Mouse (Mus musculus) gastrocnemius, adult 8-10 months (tissue): ENCODE data around the gene Zfp39. TPM values are rescaled to one million over a fixed set of nuclear protein-coding genes. Genes with fewer than 3 reads are reported as not detected.
"Not testable (repeated sequence)": the region's sequence is repeated elsewhere in the genome, so short reads cannot be mapped to it uniquely, and the experiment has no call there.

Experiments
- DNase-seq, 2 experiments: peaks; one replicate each; pipeline ENCODE4 v3.0.0; 2022; ENCODE audit warnings: low spot score in 2 of 2
- total RNA-seq, 4 experiments: library from RNA; stranded (reverse); gene quantifications; 2 replicates each; pipeline ENCODE4 v1.2.4; 2022

The Zfp39 gene
- total RNA-seq, 4 experiments from 2014 or later: 2.6 to 4.8 (median 4.1) TPM

- no peak for DNase-seq
Measured at GRCm38 (mm10) chr11:58922420-58922819, 18.4 kb upstream of the Zfp39 start.

DNA sequence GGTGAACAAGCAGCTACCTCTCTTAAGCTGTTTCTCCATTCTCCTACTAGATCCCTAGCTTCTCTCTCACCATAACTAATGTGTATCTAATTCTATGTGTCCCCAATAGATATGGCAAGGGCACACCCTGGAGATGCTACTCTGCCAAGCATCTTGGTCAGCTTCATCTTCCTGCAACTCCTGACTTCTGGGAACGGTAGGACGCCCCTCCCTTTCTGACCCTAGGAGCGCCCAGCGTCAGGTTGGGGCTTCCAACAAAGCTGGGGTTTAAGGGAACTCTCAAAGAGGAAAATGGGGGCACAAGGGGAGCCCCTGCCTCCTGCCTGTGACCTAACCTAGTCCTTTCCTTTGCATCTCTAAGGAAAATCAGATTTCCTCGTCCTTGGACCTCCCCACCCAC is 14.7 kb upstream of the Zfp39 start:
- DNase-seq: no peak

- no peak for DNase-seq
Measured at GRCm38 (mm10) chr11:58917745-58918366, 13.8 kb upstream of the Zfp39 start, which contains the start of gene Btnl10. Gene Btnl10 (plus strand): TSS chr11:58917908.

DNA sequence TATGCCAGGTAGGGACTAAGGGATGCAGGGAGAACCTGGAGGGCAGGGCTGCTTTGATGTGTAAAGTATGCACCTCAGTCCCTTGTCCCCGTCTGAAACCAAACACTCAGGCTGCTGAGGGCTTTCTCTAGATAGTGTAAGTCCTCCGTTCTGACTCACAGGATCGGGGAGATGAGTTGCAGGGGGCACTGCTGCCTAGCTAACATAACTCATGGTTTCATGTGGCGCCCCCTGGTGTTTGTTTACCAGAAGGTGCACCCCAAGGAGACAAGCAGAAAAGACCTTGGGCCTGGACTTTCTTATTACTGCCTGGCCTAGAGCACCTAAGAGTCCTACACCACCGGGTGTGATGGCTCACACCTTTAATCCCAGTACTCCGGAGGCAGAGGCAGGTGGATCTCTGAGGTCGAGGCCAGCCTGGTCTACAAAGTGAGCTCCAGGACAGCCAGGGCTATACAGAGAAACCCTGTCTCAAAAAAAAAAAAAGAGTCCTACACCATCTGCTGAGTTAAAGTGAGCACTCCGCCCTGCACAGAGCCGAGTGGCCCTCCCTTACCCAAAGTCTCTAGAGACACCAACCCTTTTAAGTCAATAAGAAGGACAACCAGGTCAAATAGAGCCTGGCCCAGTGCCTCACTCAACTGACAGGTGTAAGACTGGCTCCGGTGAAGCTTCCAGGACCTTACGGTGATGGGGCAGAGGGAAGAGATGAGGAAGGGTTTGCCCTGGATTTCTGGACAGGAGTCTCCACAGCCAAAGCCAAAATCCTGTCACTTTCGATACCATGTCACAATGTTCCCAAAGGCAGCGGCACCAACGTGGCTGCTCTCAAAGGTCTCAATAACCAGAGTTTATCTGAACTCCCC is 13.1 kb upstream of the Zfp39 start:
- no peak for DNase-seq

GRCm38 (mm10) chr11:58914461-58915028 is 10.5 kb upstream of the Zfp39 start:
- DNase-seq: no peak

- DNase-seq: no peak
Measured at GRCm38 (mm10) chr11:58913776-58914175, 9.8 kb upstream of the Zfp39 start.

- no peak for DNase-seq
Measured at GRCm38 (mm10) chr11:58904838-58905237, 813 bp upstream of the Zfp39 start.

DNA sequence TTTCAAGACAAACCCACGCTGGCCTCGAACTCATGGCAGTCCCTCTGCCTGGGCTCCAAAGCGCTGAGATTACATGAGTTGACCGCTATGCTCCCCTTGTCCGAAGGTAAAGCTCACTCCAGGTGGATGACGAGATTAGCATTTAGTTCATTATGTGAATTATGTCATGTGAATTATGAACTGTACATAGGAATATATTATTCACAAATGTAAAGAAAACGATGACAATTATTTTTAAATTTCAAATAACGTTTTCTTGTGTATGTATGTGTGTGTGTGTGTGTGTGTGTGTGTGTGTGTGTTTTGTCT is 339 bp upstream of the Zfp39 start:
- DNase-seq: no peak

- no peak for DNase-seq
Measured at GRCm38 (mm10) chr11:58901080-58901479, 2.9 kb downstream of the Zfp39 start.

DNA sequence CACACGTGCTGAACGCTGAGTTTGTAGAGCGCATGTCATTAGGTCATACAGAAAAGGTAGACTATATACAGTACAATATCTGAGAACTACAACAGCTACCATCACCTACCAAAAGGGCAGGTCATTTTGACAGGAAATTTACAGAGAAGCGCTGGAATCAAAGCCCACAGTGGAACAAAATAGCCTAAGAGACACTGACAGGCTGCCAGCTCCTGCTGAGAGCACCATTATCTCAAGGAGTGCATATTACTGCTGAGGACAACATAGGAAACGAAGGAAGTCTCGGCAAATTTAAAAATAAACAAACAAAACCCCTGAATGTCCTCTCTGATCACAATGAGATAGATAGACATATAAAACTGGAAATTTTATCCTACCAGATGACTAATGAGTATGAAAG is 6.5 kb downstream of the Zfp39 start:
- no peak for DNase-seq

GRCm38 (mm10) chr11:58894456-58894855 is 9.6 kb downstream of the Zfp39 start:
- DNase-seq: no peak

DNA sequence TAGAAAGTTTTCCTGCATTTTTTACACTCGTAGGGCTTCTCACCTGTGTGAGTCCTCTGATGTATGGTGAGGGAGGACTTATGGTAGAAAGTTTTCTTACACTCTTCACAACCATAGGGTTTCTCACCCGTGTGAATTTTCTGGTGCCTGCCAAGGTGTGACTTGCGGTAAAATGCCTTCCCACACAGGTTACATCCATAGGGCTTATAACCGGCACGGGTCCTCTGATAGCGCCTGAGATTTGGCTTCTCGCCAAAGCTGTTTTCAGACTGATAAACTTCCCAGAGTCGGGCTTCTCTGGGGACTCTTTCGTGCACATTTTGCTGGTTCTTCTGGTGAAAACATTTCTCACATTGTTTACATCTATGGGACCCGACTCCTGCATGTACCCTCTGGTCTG is 13.5 kb downstream of the Zfp39 start:
- no peak for DNase-seq

- DNase-seq: no peak
Measured at GRCm38 (mm10) chr11:58883756-58884155, 20.3 kb downstream of the Zfp39 start.

GRCm38 (mm10) chr11:58870961-58871360 is 33.1 kb downstream of the Zfp39 start:
- DNase-seq: no peak

DNA sequence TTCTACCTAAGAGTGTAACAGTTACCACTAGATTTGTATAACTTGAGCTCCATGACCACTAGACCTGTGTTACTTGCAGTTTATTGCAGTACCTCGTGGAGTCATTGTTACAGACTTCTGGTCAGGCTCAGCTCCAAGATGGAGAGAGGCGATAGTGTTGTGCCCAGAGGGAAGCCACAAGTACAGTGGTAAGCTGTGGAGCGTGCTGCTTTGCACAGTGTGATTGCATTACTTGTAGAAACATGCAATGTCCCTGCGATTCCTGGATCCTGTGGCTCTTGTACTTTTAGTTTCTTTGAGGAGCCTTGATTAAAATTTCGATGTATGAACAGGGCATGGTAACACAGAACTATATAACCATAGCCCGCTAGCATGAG is 36.1 kb downstream of the Zfp39 start:
- DNase-seq: no peak

DNA sequence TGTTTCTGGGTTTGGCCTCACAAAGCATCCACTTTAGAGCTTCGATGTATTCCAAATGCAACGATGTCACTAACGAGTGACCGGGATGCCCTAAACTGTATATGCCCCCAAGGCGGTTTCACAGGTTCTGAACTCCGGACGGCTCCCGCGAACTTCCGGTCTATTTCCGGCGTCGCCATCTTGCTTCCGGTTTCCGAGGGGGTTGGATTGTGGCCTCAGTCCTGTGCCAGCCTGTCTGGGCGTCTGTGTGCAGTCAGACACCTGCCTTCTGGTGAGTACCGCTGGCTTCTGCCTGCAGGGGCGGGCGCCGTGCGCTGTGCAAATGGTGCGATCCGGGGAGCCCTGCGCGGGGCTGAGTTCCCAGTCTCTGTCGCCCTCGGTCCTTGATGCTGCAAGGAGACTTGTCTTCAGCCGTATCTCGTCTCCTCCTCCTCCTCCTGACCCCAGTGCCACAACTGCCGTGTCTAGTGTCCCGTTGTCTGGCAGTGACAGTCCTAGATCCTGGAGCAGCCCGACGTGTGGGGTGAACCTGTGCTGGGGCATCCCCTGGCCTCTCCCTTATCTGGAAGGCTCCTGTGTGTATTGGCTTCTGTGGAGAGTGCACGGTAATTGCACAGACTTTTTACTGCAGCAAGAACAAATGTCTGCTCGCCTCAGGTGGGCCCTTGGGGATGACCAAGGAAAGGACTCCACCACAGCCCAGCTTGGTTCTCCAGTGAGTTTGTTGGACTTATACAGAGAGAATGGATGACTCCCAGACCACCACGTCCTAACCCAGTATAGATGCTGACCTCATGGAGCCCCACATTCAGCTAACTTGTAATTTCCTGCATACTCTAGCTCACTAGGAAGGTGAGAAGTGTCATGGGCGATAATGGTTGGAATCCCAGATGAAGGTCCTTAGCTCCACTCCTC is 36.7 kb downstream of the Zfp39 start, which contains the start of gene 2810021J22Rik:
2810021J22Rik (plus strand) TSS at position 178 of the 915 bp plus-strand sequence.
- peak; percentile 50 to 51 for DNase-seq

DNA sequence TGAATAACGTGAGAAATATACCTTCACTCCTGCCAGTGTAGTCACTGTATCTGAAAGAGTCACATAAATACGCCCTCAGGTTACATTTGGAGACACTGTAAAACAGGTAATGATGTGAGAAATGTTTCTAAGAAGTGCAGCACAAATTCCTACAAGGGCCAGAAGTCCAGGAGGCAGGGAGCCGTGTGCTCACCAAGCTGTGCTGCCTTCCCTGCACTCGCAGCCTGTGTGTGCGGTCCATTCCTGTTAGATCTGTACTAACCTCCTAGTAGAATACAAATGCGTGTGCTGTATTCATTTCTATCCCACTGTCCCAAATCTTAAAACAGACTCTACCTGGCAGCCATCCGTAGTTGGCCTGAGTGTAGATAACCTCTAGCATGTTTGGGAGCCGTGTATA is 43.3 kb downstream of the Zfp39 start:
- DNase-seq: no peak

DNA sequence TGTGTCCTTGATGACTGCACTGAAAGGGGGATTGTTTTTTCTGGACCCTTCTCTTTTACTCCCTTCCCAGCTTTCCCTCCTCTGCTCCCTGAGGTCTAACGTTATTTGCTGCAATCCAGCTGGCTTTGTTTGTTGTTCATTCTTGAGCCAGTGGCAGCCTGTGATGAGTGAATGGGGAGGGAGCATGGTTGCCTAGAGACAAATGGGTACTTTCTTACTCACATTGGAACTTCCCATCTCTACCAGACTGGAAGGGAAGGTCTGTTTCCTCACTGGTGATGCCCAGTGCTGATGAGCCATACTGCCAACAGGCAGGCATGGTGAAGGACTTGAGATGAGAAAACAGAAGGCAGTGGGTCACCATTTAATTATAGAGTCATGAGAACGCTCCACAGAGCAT is 54.3 kb downstream of the Zfp39 start:
- DNase-seq: no peak

GRCm38 (mm10) chr11:58847636-58848035 is 56.4 kb downstream of the Zfp39 start:
- DNase-seq: no peak

DNA sequence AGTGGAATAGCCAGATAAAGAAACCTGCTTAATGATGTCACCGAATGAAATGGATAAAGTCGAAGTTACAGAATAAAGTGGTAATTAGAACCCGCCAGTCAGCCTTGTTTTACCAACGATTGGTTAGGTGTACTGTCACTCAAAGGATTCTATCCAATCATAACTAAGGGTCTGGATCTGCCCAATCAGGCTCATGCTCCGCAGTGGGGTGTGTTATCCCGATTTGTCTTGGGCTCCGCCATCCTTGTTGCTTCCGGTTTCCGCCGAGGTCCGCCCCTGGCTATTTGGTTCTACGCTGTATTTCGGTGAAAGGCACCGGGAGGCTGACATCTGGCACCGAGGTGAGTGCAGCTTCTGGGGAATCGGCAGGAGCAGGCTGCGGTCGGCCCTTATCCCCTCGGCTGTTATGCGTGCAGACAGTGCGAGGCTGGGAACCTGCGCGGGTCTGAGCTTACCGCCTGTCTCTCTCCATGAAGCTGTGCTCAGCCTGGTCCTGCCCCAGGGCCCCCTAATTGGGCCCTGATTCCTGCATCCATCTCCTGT is 57.0 kb downstream of the Zfp39 start, which contains the start of gene Gm12258:
Gm12258 (plus strand) TSS at position 240 of the 543 bp plus-strand sequence.
- peak; percentile 70 to 76 for DNase-seq

- DNase-seq: not testable (repeated sequence)
Measured at GRCm38 (mm10) chr11:58838951-58839350, 65.1 kb downstream of the Zfp39 start, which contains the start of gene Olfr311. Gene Olfr311 (plus strand): TSS chr11:58839251.
